Mouse (Mus musculus): Measurements from ENCODE around the gene Sbno2. TPM values are rescaled to one million over a fixed set of nuclear protein-coding genes. Genes with fewer than 3 reads are reported as not detected.
A peak's percentile ranks its signal among the peaks of the same experiment; 100 is the strongest.

Gene Sbno2
- polyA plus RNA-seq, 1 experiment from 2014 or later: 10.7 TPM

- no peak overlapping the region for H3K4me3 ChIP-seq (ENCODE audit: low read depth, low read length)
- ATAC-seq (ENCODE audit: low FRiP score, low TSS enrichment) (no peak), DNase-seq (ENCODE audit: low spot score) (no peak)
- no peak overlapping the region for H3K4me2 ChIP-seq (replicated peaks; ENCODE audit: low read depth)
- H3K27me3 ChIP-seq (ENCODE audit: control insufficient read depth, insufficient read depth, low read length): no peaks in the 10 kb centered on the region
- no peaks in the 10 kb centered on the region; the same call in 1 of the 2 replicates for H3K4me1 ChIP-seq (replicated peaks; ENCODE audit: control insufficient read depth, insufficient read depth)
- H3K36me3 ChIP-seq (ENCODE audit: control insufficient read depth, insufficient read depth, low read length): peaks cover 9% of the 10 kb centered on the region
- peak overlapping the region; percentile 75 for H3K27ac ChIP-seq (replicated peaks)
- H3K9me3 ChIP-seq (ENCODE audit: control insufficient read depth, low read length): no peaks in the 10 kb centered on the region
- WGBS: 81% methylated on average over 5 of the region's 5 CpGs
- TF ChIP-seq EP300 (optimal IDR thresholded peaks at IDR 0.05) (no peak), CTCF (IDR thresholded peaks at IDR 0.05; ENCODE audit: low read depth) (no peak)
- H3K9ac ChIP-seq (ENCODE audit: low read length): peak overlapping the region; percentile 13; the same call in 1 of the 2 replicates
Measured at GRCm38 (mm10) chr10:80052374-80052764, 53.0 kb downstream of the Sbno2 start.

- peak overlapping the region; percentile 75 for H3K27ac ChIP-seq (replicated peaks)
- no peaks in the 10 kb centered on the region for H3K9me3 ChIP-seq (ENCODE audit: control insufficient read depth, low read length)
- no peak overlapping the region for H3K4me3 ChIP-seq (ENCODE audit: low read depth, low read length)
- TF ChIP-seq EP300 (optimal IDR thresholded peaks at IDR 0.05) (no peak), CTCF (IDR thresholded peaks at IDR 0.05; ENCODE audit: low read depth) (no peak)
- H3K4me1 ChIP-seq (replicated peaks; ENCODE audit: control insufficient read depth, insufficient read depth): no peaks in the 10 kb centered on the region; the same call in 1 of the 2 replicates
- no peaks in the 10 kb centered on the region for H3K27me3 ChIP-seq (ENCODE audit: control insufficient read depth, insufficient read depth, low read length)
- 34% methylated on average over 13 of the region's 14 CpGs for WGBS
- H3K9ac ChIP-seq (ENCODE audit: low read length): peak overlapping the region; percentile 13; the same call in 1 of the 2 replicates
- DNase-seq (ENCODE audit: low spot score) (peak; percentile 74), ATAC-seq (ENCODE audit: low FRiP score, low TSS enrichment) (peak; percentile 35)
- no peak overlapping the region for H3K4me2 ChIP-seq (replicated peaks; ENCODE audit: low read depth)
- peaks cover 5% of the 10 kb centered on the region for H3K36me3 ChIP-seq (ENCODE audit: control insufficient read depth, insufficient read depth, low read length)
Measured at GRCm38 (mm10) chr10:80051618-80052373, 53.6 kb downstream of the Sbno2 start.

GRCm38 (mm10) chr10:80050885-80051617 is 54.3 kb downstream of the Sbno2 start:
- H3K9me3 ChIP-seq (ENCODE audit: control insufficient read depth, low read length): no peaks in the 10 kb centered on the region
- ATAC-seq (ENCODE audit: low FRiP score, low TSS enrichment) (no peak), DNase-seq (ENCODE audit: low spot score) (no peak)
- no peak overlapping the region for H3K9ac ChIP-seq (ENCODE audit: low read length)
- no peaks in the 10 kb centered on the region for H3K27me3 ChIP-seq (ENCODE audit: control insufficient read depth, insufficient read depth, low read length)
- no peaks in the 10 kb centered on the region; the same call in 1 of the 2 replicates for H3K4me1 ChIP-seq (replicated peaks; ENCODE audit: control insufficient read depth, insufficient read depth)
- peak overlapping the region; percentile 75 for H3K27ac ChIP-seq (replicated peaks)
- H3K4me2 ChIP-seq (replicated peaks; ENCODE audit: low read depth): no peak overlapping the region
- no peak overlapping the region for H3K4me3 ChIP-seq (ENCODE audit: low read depth, low read length)
- no peaks in the 10 kb centered on the region for H3K36me3 ChIP-seq (ENCODE audit: control insufficient read depth, insufficient read depth, low read length)
- TF ChIP-seq CTCF (IDR thresholded peaks at IDR 0.05; ENCODE audit: low read depth): no peak
- TF ChIP-seq EP300 (optimal IDR thresholded peaks at IDR 0.05): no peak
- whole genome bisulfite sequencing: 42% methylated on average over 15 of the region's 15 CpGs

- Histone ChIP-seq H3K4me3 (ENCODE audit: low read depth, low read length) (no peak overlapping the region), H3K9ac (ENCODE audit: low read length) (no peak overlapping the region), H3K9me3 (ENCODE audit: control insufficient read depth, low read length) (no peaks in the 10 kb centered on the region), H3K4me2 (replicated peaks; ENCODE audit: low read depth) (no peak overlapping the region), H3K4me1 (replicated peaks; ENCODE audit: control insufficient read depth, insufficient read depth) (no peaks in the 10 kb centered on the region; the same call in 1 of the 2 replicates), H3K27me3 (ENCODE audit: control insufficient read depth, insufficient read depth, low read length) (no peaks in the 10 kb centered on the region), H3K27ac (replicated peaks) (no peak overlapping the region), H3K36me3 (ENCODE audit: control insufficient read depth, insufficient read depth, low read length) (no peaks in the 10 kb centered on the region)
- ATAC-seq (ENCODE audit: low FRiP score, low TSS enrichment) (no peak), DNase-seq (ENCODE audit: low spot score) (no peak)
- 43% methylated on average over 6 of the region's 6 CpGs for WGBS
- TF ChIP-seq EP300 (optimal IDR thresholded peaks at IDR 0.05) (no peak), CTCF (IDR thresholded peaks at IDR 0.05; ENCODE audit: low read depth) (no peak)
Measured at GRCm38 (mm10) chr10:80050244-80050643, 55.1 kb downstream of the Sbno2 start.

GRCm38 (mm10) chr10:80048834-80049233 is 56.5 kb downstream of the Sbno2 start:
- no peak overlapping the region for H3K4me2 ChIP-seq (replicated peaks; ENCODE audit: low read depth)
- H3K4me1 ChIP-seq (replicated peaks; ENCODE audit: control insufficient read depth, insufficient read depth): no peaks in the 10 kb centered on the region; the same call in 1 of the 2 replicates
- DNase-seq (ENCODE audit: low spot score): no peak
- H3K27me3 ChIP-seq (ENCODE audit: control insufficient read depth, insufficient read depth, low read length): no peaks in the 10 kb centered on the region
- 47% methylated on average over 3 of the region's 3 CpGs for WGBS
- no peaks in the 10 kb centered on the region for H3K36me3 ChIP-seq (ENCODE audit: control insufficient read depth, insufficient read depth, low read length)
- ATAC-seq (ENCODE audit: low FRiP score, low TSS enrichment): no peak
- H3K9ac ChIP-seq (ENCODE audit: low read length): no peak overlapping the region
- 0 out of 2 replicates have a peak overlapping the region, but pooled peaks have one; percentile 8 for H3K27ac ChIP-seq (replicated peaks)
- no peaks in the 10 kb centered on the region for H3K9me3 ChIP-seq (ENCODE audit: control insufficient read depth, low read length)
- H3K4me3 ChIP-seq (ENCODE audit: low read depth, low read length): no peak overlapping the region
- TF ChIP-seq EP300 (optimal IDR thresholded peaks at IDR 0.05) (no peak), CTCF (IDR thresholded peaks at IDR 0.05; ENCODE audit: low read depth) (no peak)

Data from stomach, postnatal 0 days (tissue).